Mouse (Mus musculus) neutrophil, adult 59 days (primary cell): ENCODE results near the gene Gm3183. TPM values are rescaled to one million over a fixed set of nuclear protein-coding genes. Genes with fewer than 3 reads are reported as not detected.

Experiments
- total RNA-seq, 2 experiments: library from RNA; stranded (reverse); gene quantifications; 1 replicate in 1 of 2; 2 replicates in 1 of 2; pipeline ENCODE4 v1.2.4; 2023

Gm3183 gene
- not detected for total RNA-seq

DNA sequence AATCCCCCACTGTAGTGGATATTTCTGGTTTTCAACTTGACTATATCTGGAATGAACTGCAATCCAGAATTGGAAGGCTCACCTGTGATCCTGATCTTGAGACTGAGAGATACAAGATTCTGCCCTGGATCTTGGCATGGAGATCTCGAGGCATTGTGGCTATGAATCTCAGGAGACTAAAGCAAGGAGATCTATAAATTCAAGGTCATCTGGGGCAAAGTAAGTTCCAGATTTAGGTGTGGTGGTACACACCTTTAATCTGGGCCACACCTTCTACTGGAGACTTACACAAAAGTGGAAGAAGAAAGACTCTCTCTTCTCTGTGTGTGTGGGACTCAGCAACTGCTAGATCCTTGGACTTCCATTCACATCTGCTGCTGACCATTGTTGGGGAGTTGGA is at the start of gene Gm3183:
Gene Gm3183, plus strand, starts transcription at position 301 of the 400 bp plus-strand sequence.

Other genes with a start within 250 kb of the Gm3183 start
- not detected for gene Gm3147, start 249.1 kb upstream of the Gm3183 start, total RNA-seq
- gene Gm6509, start 241.5 kb upstream of the Gm3183 start, total RNA-seq, result not detected
- gene Gm6205, start 217.1 kb upstream of the Gm3183 start, total RNA-seq, result not detected
- not detected for gene Gm6367, start 123.2 kb downstream of the Gm3183 start, total RNA-seq
- gene Gm7942, start 241.5 kb downstream of the Gm3183 start, total RNA-seq, result not detected